Mouse (Mus musculus) CH12.LX (cell line): ENCODE measurements at regions not wholly inside any gene's neighbourhood (a gene's known extent, or its start where the extent isn't known, plus 50 kb on each side); places are given as distances from the start of the nearest gene placed in this dataset.

ENCODE experiments used
- CTCF ChIP-seq, 2 experiments: IDR thresholded peaks in 1 of 2; conservative IDR thresholded peaks in 1 of 2; 2 replicates each; pipeline ENCODE4 v1.5.1; 2011 to 2012; ENCODE audit warnings: low read depth in 2 of 2, low read length in 2 of 2, improper control_type of control experiment in 1 of 2, inconsistent platforms in 1 of 2, mild to moderate bottlenecking in 1 of 2, moderate library complexity in 1 of 2
- E2F4 ChIP-seq: IDR thresholded peaks from 2 replicates; pipeline ENCODE4 v1.6.1; 2011; ENCODE audit warnings: low read depth, low read length, improper control_type of control experiment; ENCODE audit not compliant: insufficient replicate concordance
- ELF1 ChIP-seq: IDR thresholded peaks from 2 replicates; pipeline ENCODE4 v1.6.1; 2014; ENCODE audit warnings: low read depth, mild to moderate bottlenecking, inconsistent platforms, low read length, improper control_type of control experiment
- EP300 ChIP-seq: IDR thresholded peaks from 2 replicates; pipeline ENCODE4 v1.6.1; 2011; ENCODE audit warnings: low read length, improper control_type of control experiment
- IRF4 ChIP-seq: IDR thresholded peaks from 2 replicates; pipeline ENCODE4 v1.6.1; 2014; ENCODE audit warnings: low read depth, mild to moderate bottlenecking, inconsistent platforms, low read length, improper control_type of control experiment
- MAX ChIP-seq: IDR thresholded peaks from 2 replicates; pipeline ENCODE4 v1.6.1; 2011; ENCODE audit warnings: low read length, improper control_type of control experiment
- MYC ChIP-seq: IDR thresholded peaks from 2 replicates; pipeline ENCODE4 v1.6.1; 2011; ENCODE audit warnings: low read depth, mild to moderate bottlenecking, improper control_type of control experiment, low read length
- NRF1 ChIP-seq: IDR thresholded peaks from 2 replicates; pipeline ENCODE4 v1.6.1; 2014; ENCODE audit warnings: low read depth, mild to moderate bottlenecking, inconsistent platforms, low read length, improper control_type of control experiment, moderate library complexity
- POLR2A ChIP-seq: IDR thresholded peaks from 2 replicates; pipeline ENCODE4 v1.6.1; 2011; ENCODE audit warnings: low read depth, mild to moderate bottlenecking, improper control_type of control experiment, low read length
- RCOR1 ChIP-seq: conservative IDR thresholded peaks from 2 replicates; pipeline ENCODE4 v1.6.1; 2012; ENCODE audit warnings: low read depth, mild to moderate bottlenecking, inconsistent platforms, low read length, improper control_type of control experiment
- UBTF ChIP-seq: IDR thresholded peaks from 2 replicates; pipeline ENCODE4 v1.6.1; 2012; ENCODE audit warnings: low read depth, mild to moderate bottlenecking, inconsistent platforms, low read length, improper control_type of control experiment, moderate library complexity
- USF2 ChIP-seq: conservative IDR thresholded peaks from 2 replicates; pipeline ENCODE4 v1.6.1; 2011; ENCODE audit warnings: low read depth, low read length, improper control_type of control experiment
- ZKSCAN1 ChIP-seq: IDR thresholded peaks from 2 replicates; pipeline ENCODE4 v1.6.1; 2012; ENCODE audit warnings: low read depth, inconsistent platforms, low read length, improper control_type of control experiment, borderline replicate concordance

GRCm38 (mm10) chr10:19185790-19186581 lies 170.3 kb upstream of the Olig3 start:
- TF ChIP-seq UBTF = no peak
- peak; percentile 87 to 89 for TF ChIP-seq CTCF (conservative IDR thresholded peaks at IDR 0.05 in 1 of 2, IDR thresholded peaks at IDR 0.05 in 1 of 2; ENCODE audit: low read depth in 2 of 2, low read length in 2 of 2)
- peak; percentile 58 for TF ChIP-seq EP300
- TF ChIP-seq MAX = no peak
- TF ChIP-seq POLR2A = no peak; the same call in 1 of the 2 replicates
- no peak for TF ChIP-seq RCOR1
- TF ChIP-seq NRF1 = no peak
- TF ChIP-seq ELF1 = peak; percentile 74
- TF ChIP-seq USF2 = no peak
- peak; percentile 67 for TF ChIP-seq IRF4
- no peak for TF ChIP-seq ZKSCAN1
- TF ChIP-seq E2F4 = no peak; the same call in 1 of the 2 replicates
- TF ChIP-seq MYC = 0 out of 2 replicates have a peak, but pooled peaks have one; percentile 20
